Mouse (Mus musculus) E14TG2a.4 (cell line): ENCODE measurements at regions not wholly inside any gene's neighbourhood (a gene's known extent, or its start where the extent isn't known, plus 50 kb on each side); places are given as distances from the start of the nearest gene placed in this dataset.
A peak's percentile ranks its signal among the peaks of the same experiment; 100 is the strongest.

Source experiments
- H3K27me3 ChIP-seq: 2 replicates; pipeline ENCODE4 v1.6.1; 2014; ENCODE audit warnings: low read length, control low read depth; ENCODE audit not compliant: insufficient read depth
- H3K36me3 ChIP-seq: 2 replicates; pipeline ENCODE4 v1.6.1; 2014; ENCODE audit warnings: low read length, control low read depth; ENCODE audit not compliant: insufficient read depth
- H3K4me1 ChIP-seq: replicated peaks from 2 replicates; pipeline ENCODE4 v1.6.1; 2014; ENCODE audit warnings: low read depth, low read length, control low read depth
- H3K4me3 ChIP-seq: replicated peaks from 2 replicates; pipeline ENCODE4 v1.5.1; 2014; ENCODE audit warnings: mild to moderate bottlenecking, low read length
- H3K9me3 ChIP-seq: 2 replicates; pipeline ENCODE4 v1.6.1; 2014; ENCODE audit warnings: low read length, control low read depth
- CTCF ChIP-seq: conservative IDR thresholded peaks from 2 replicates; pipeline ENCODE4 v1.5.1; 2014; ENCODE audit warnings: low read length
- NANOG ChIP-seq: IDR thresholded peaks from 2 replicates; pipeline ENCODE4 v1.6.1; 2014; ENCODE audit warnings: borderline replicate concordance, low read length, mixed read lengths
- POU5F1 ChIP-seq: IDR thresholded peaks from 2 replicates; pipeline ENCODE4 v1.6.1; 2014; ENCODE audit warnings: low read length, borderline replicate concordance

DNA sequence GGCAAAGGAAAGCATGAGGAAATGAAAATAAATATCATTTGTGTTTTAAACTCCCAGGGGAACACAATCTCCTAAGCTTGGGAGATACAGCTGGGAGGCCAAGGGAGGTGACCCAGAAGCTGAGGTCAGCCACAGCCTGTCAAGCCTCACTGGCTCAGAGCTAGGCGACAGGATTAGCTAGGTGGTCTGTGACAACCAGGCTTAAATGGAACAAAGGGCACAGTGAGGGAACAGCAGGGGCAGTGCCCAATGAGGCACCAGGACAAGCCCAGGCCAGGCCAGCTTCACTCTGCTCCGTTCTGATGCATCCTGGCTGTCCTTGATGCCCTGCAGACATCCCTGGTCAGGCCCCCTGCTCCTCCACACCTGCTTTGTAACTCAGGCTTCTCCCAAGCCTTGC lies 169.7 kb downstream of the Tpra1 start:
- Histone ChIP-seq H3K27me3 (peaks cover 19% of the 10 kb centered on the region), H3K4me1 (peaks cover 11% of the 10 kb centered on the region; the same call in 1 of the 2 replicates), H3K36me3 (no peaks in the 10 kb centered on the region), H3K4me3 (no peak overlapping the region), H3K9me3 (peaks cover 5% of the 10 kb centered on the region)
- no peak for TF ChIP-seq CTCF
- no peak for TF ChIP-seq POU5F1
- no peak for TF ChIP-seq NANOG

- no peaks in the 10 kb centered on the region for H3K36me3 ChIP-seq
- H3K27me3 ChIP-seq, result peaks cover 14% of the 10 kb centered on the region
- TF ChIP-seq NANOG (no peak), POU5F1 (no peak), CTCF (no peak)
- H3K4me3 ChIP-seq, result no peak overlapping the region
- H3K9me3 ChIP-seq, result peaks cover under 1% of the 10 kb centered on the region
- H3K4me1 ChIP-seq, result peaks cover 12% of the 10 kb centered on the region; the same call in 1 of the 2 replicates
Measured at GRCm38 (mm10) chr6:89072569-89072968, 170.5 kb downstream of the Tpra1 start.

GRCm38 (mm10) chr6:89081624-89082300 lies 179.7 kb downstream of the Tpra1 start:
- H3K4me3 ChIP-seq, result no peak overlapping the region
- TF ChIP-seq NANOG, result no peak
- TF ChIP-seq POU5F1, result no peak
- TF ChIP-seq CTCF, result no peak
- H3K4me1 ChIP-seq, result peaks cover 24% of the 10 kb centered on the region
- no peaks in the 10 kb centered on the region for H3K9me3 ChIP-seq
- H3K27me3 ChIP-seq, result no peaks in the 10 kb centered on the region; the same call in 1 of the 2 replicates
- no peaks in the 10 kb centered on the region for H3K36me3 ChIP-seq

DNA sequence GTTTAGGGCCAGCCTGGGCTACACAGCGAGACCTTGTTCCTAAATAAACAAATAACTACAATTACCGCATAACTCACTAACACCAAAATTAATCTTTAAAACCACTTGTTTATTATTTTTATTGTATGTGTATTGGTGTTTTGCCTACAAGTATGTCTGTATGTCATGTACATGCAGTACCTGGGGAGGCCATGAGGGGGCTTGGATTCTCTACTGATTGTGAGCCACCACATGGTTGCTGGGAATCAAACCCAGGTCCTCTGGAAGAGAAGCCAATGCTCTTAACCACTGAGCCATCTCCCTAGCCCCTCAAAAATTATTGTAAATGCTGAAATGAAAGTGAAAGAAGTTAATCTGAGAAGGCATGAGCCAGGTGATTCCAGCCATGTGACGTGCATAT lies 182.4 kb downstream of the Tpra1 start:
- Histone ChIP-seq H3K9me3 (no peaks in the 10 kb centered on the region), H3K27me3 (no peaks in the 10 kb centered on the region), H3K4me3 (no peak overlapping the region), H3K36me3 (no peaks in the 10 kb centered on the region), H3K4me1 (peaks cover 23% of the 10 kb centered on the region)
- no peak for TF ChIP-seq POU5F1
- no peak for TF ChIP-seq NANOG
- TF ChIP-seq CTCF, result peak; percentile 47

DNA sequence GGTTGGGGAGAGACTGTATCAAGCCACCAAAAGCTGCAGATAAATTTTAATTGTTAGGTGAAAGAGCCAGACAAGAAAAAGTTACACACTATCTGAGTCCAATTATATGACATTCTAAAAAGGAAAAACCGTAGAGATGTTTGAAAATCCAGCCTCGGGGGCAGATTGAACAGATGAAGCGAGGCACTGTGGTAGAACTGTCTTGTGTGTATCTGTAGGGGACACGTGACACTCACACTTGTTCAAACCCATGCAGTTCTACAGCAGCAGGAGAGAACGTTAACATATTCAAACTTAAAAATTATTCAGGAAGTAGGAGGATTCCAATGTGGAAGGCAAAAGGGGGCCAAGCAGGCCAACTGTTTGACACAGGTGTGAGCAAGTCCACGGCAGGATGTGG lies 183.1 kb downstream of the Tpra1 start:
- Histone ChIP-seq H3K36me3 (no peaks in the 10 kb centered on the region), H3K4me3 (no peak overlapping the region), H3K27me3 (no peaks in the 10 kb centered on the region), H3K4me1 (peaks cover 19% of the 10 kb centered on the region), H3K9me3 (no peaks in the 10 kb centered on the region)
- TF ChIP-seq POU5F1, result no peak
- no peak for TF ChIP-seq NANOG
- TF ChIP-seq CTCF, result no peak

GRCm38 (mm10) chr6:89087620-89088019 lies 185.6 kb downstream of the Tpra1 start:
- TF ChIP-seq POU5F1, result no peak
- TF ChIP-seq CTCF, result no peak
- no peak for TF ChIP-seq NANOG
- no peaks in the 10 kb centered on the region for H3K9me3 ChIP-seq
- no peak overlapping the region for H3K4me3 ChIP-seq

DNA sequence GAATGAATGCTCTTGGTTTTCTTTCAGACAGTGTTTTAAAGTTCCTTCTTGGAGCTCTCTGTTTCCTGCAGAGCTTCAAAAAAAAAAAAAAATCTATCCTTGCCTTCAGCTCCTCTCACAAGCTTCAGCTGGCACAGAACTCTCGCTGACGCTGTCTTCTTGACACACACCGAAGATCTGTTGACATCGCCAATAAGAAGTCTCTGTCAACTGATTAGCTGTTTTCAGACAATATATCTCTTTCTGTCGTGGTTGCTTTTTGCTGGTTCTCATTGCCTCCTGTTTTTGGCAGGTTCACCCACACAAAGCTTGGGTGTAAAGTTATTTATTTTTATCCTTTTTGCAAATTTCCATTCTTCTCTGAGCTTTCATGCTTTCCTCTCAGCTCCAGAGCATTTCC lies 188.0 kb downstream of the Tpra1 start:
- no peaks in the 10 kb centered on the region; the same call in 1 of the 2 replicates for H3K27me3 ChIP-seq
- no peaks in the 10 kb centered on the region for H3K36me3 ChIP-seq
- H3K4me3 ChIP-seq, result no peak overlapping the region
- no peaks in the 10 kb centered on the region for H3K4me1 ChIP-seq
- H3K9me3 ChIP-seq, result no peaks in the 10 kb centered on the region
- no peak for TF ChIP-seq NANOG
- no peak for TF ChIP-seq CTCF
- no peak for TF ChIP-seq POU5F1

More at GRCm38 (mm10) chr6:89087620-89088019, 185.6 kb downstream of the Tpra1 start:
- Histone ChIP-seq H3K36me3 (no peaks in the 10 kb centered on the region), H3K4me1 (peaks cover 12% of the 10 kb centered on the region), H3K27me3 (no peaks in the 10 kb centered on the region; the same call in 1 of the 2 replicates)

DNA sequence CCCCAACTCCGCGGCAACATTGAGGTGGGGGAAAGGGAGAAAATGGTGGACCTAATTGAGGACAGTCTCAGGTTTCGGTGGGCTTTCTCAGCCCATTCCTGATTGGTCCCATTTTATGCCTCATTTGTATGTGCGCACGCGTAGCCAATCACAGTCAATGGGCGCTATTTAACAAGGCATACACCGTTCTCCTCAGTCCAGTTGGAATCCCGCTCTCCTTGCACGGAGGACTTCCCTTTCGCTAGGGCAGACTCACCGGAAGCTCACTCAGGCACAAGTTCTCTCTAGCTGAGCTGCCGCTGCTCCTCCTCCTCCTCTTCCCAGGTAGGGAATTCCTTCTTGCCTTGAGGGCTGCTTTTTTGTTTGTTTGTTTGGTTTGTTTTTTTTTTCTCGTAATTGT lies 193.9 kb downstream of the Tpra1 start:
- H3K4me1 ChIP-seq, result peaks cover 11% of the 10 kb centered on the region; the same call in 1 of the 2 replicates

DNA sequence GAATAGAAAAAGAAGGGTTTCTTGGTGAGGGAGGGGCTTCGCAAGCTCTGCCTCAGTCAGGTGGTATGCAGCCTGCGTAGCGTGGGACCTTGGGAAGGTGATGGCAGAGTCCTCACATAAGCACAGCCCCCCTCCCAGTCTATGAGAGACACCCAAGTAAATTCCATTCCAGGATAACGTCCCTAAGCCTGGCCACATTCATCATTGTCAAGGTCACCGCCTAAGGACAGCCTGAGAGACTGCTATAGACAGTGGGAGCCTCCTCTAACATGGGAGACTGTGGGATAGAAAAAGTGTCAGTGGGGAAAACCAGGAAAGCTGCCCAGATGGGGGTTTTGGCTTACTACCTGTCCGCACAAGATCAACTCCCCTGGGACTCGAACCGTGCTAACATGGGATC lies 195.5 kb downstream of the Tpra1 start:
- peaks cover 11% of the 10 kb centered on the region; the same call in 1 of the 2 replicates for H3K4me1 ChIP-seq
- peaks cover 10% of the 10 kb centered on the region for H3K36me3 ChIP-seq
- no peak overlapping the region for H3K4me3 ChIP-seq
- peaks cover 4% of the 10 kb centered on the region for H3K27me3 ChIP-seq
- H3K9me3 ChIP-seq, result peaks cover 10% of the 10 kb centered on the region
- TF ChIP-seq NANOG, result no peak
- TF ChIP-seq CTCF, result no peak
- no peak for TF ChIP-seq POU5F1

More for the DNA sequence above, 193.9 kb downstream of the Tpra1 start:
- no peaks in the 10 kb centered on the region for H3K36me3 ChIP-seq
- peak overlapping the region; percentile 46 for H3K4me3 ChIP-seq
- H3K27me3 ChIP-seq, result peaks cover 4% of the 10 kb centered on the region
- TF ChIP-seq NANOG (no peak), POU5F1 (no peak), CTCF (no peak)
- H3K9me3 ChIP-seq, result peaks cover 3% of the 10 kb centered on the region
